Mouse (Mus musculus): ENCODE data around the gene Zbtb40.

DNA sequence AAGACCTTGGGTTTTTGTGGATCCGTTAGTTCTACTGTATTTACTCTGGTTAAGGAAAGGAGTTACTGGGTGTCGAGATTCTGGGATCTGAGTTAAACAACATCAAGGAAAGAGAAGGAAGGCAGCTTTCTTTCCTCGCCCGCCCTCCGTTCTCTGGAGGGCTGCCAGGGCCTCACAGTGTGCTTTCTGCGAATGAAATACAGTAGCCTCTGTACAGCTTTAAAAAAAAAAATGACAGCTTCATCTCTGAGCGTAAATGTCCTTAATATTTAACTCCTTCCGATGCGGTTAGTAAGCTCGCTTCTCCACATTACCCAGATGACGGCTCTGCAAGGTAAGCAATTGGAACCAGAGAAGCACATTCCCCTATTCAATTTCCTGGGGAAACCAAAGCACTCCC, 4.8 kb downstream of the Zbtb40 start:
- TF ChIP-seq USF2 (conservative IDR thresholded peaks at IDR 0.05; ENCODE audit: low read depth, low read length), result no peak
- no peak for TF ChIP-seq ZC3H11A (IDR thresholded peaks at IDR 0.05; ENCODE audit: low read depth, low read length)
- TF ChIP-seq ETS1 (conservative IDR thresholded peaks at IDR 0.05; ENCODE audit: low read depth, low read length), result no peak
- no peak for TF ChIP-seq MYC (IDR thresholded peaks at IDR 0.05; ENCODE audit: low read depth, low read length)
- no peak for TF ChIP-seq CTCF (conservative IDR thresholded peaks at IDR 0.05 in 1 of 2, IDR thresholded peaks at IDR 0.05 in 1 of 2; ENCODE audit: low read depth in 2 of 2, low read length in 2 of 2)
- TF ChIP-seq NRF1 (IDR thresholded peaks at IDR 0.05; ENCODE audit: low read depth, low read length), result no peak
- no peak for TF ChIP-seq POLR2A (IDR thresholded peaks at IDR 0.05; ENCODE audit: low read depth, low read length)
- no peak for TF ChIP-seq ZNF384 (IDR thresholded peaks at IDR 0.05; ENCODE audit: low read depth, low read length)

Measured in CH12.LX (cell line).